Mouse (Mus musculus): ENCODE results near the gene Arhgap15. TPM values are rescaled to one million over a fixed set of nuclear protein-coding genes. Genes with fewer than 3 reads are reported as not detected.

Arhgap15 gene
- total and polyA plus RNA-seq, 2 experiments from 2014 or later = 1.2 to 2.0 TPM

- no peak for ATAC-seq
- no peak overlapping the region for H3K9ac ChIP-seq
- WGBS = 33% methylated on average over 2 of the region's 2 CpGs
- H3K36me3 ChIP-seq (ENCODE audit: insufficient read depth) = no peaks in the 10 kb centered on the region
- DNase-seq = no peak
- H3K27ac ChIP-seq (ENCODE audit: low read depth, low read length) = no peak overlapping the region
- TF ChIP-seq CTCF (IDR thresholded peaks at IDR 0.05; ENCODE audit: low read depth) = no peak
- H3K4me1 ChIP-seq (ENCODE audit: insufficient read depth) = no peaks in the 10 kb centered on the region
- no peak overlapping the region for H3K4me3 ChIP-seq (ENCODE audit: low read depth, low read length)
- no peaks in the 10 kb centered on the region for H3K27me3 ChIP-seq (ENCODE audit: insufficient read depth, low read length)
- no peak overlapping the region for H3K4me2 ChIP-seq (ENCODE audit: low read depth)
- H3K9me3 ChIP-seq (ENCODE audit: low read length) = no peaks in the 10 kb centered on the region
These were observed 600.5 kb downstream of the Arhgap15 start for GRCm38 (mm10) chr2:44349101-44349500.

DNA sequence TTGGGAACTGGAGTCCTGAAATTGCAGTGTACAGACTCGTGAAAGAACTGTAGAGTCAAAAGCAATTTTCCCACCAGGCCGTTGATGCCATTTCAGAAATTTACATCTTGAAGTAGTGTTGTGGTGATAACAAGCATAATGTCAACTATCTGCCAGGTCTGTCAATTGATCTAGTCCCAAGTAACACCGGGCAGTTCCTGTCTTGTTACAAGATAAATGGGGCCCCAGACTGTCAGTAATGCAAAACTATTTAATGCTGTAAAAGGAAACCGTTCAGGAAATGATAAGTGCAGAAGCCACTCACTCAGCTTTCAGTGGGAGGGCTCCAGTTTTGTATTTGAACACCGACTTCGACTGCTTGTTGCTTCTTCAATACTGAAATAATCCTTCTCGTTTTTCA lies 604.3 kb downstream of the Arhgap15 start:
- no peaks in the 10 kb centered on the region for H3K4me1 ChIP-seq (ENCODE audit: insufficient read depth)
- no peak for DNase-seq
- H3K27ac ChIP-seq (ENCODE audit: low read depth, low read length) = no peak overlapping the region
- 67% methylated on average over 7 of the region's 7 CpGs for WGBS
- no peak overlapping the region for H3K9ac ChIP-seq
- H3K9me3 ChIP-seq (ENCODE audit: low read length) = no peaks in the 10 kb centered on the region
- H3K36me3 ChIP-seq (ENCODE audit: insufficient read depth) = no peaks in the 10 kb centered on the region
- no peaks in the 10 kb centered on the region for H3K27me3 ChIP-seq (ENCODE audit: insufficient read depth, low read length)
- no peak overlapping the region for H3K4me3 ChIP-seq (ENCODE audit: low read depth, low read length)
- H3K4me2 ChIP-seq (ENCODE audit: low read depth) = no peak overlapping the region
- no peak for TF ChIP-seq CTCF (IDR thresholded peaks at IDR 0.05; ENCODE audit: low read depth)
- ATAC-seq = no peak

DNA sequence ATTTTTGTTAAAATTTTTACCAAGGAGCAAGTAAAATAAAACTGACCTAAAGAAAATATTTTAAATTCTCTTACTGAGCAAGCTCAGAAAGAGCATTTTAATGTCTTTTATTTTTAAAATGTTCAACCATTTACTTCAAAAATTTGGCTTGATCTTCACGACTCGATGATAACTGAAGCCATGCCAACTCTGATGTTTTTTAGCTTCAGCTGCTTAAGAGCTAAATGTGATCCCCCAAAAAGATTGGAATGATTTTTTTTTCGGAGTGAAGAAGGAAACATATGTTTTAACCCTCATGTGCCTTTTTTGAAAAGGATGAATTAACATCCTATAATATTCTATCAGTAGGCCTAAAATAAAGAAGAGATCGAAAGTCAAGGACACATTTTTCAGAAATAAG lies 605.0 kb downstream of the Arhgap15 start:
- no peak for ATAC-seq
- Histone ChIP-seq H3K4me3 (ENCODE audit: low read depth, low read length) (no peak overlapping the region), H3K36me3 (ENCODE audit: insufficient read depth) (no peaks in the 10 kb centered on the region), H3K9ac (no peak overlapping the region), H3K27me3 (ENCODE audit: insufficient read depth, low read length) (no peaks in the 10 kb centered on the region), H3K4me2 (ENCODE audit: low read depth) (no peak overlapping the region), H3K27ac (ENCODE audit: low read depth, low read length) (no peak overlapping the region), H3K9me3 (ENCODE audit: low read length) (no peaks in the 10 kb centered on the region), H3K4me1 (ENCODE audit: insufficient read depth) (no peaks in the 10 kb centered on the region)
- 70% methylated on average over 4 of the region's 4 CpGs for WGBS
- TF ChIP-seq CTCF (IDR thresholded peaks at IDR 0.05; ENCODE audit: low read depth) = no peak
- peak; percentile 40 for DNase-seq

- H3K9me3 ChIP-seq (ENCODE audit: low read length) = no peaks in the 10 kb centered on the region
- no peak overlapping the region for H3K27ac ChIP-seq (ENCODE audit: low read depth, low read length)
- no peak overlapping the region for H3K4me2 ChIP-seq (ENCODE audit: low read depth)
- no peaks in the 10 kb centered on the region for H3K36me3 ChIP-seq (ENCODE audit: insufficient read depth)
- no peak overlapping the region for H3K9ac ChIP-seq
- H3K4me3 ChIP-seq (ENCODE audit: low read depth, low read length) = no peak overlapping the region
- H3K4me1 ChIP-seq (ENCODE audit: insufficient read depth) = no peaks in the 10 kb centered on the region
- H3K27me3 ChIP-seq (ENCODE audit: insufficient read depth, low read length) = no peaks in the 10 kb centered on the region
- no peak for TF ChIP-seq CTCF (IDR thresholded peaks at IDR 0.05; ENCODE audit: low read depth)
- ATAC-seq = no peak
- DNase-seq = no peak
- WGBS = 91% methylated on average over 4 of the region's 4 CpGs
These were observed 606.2 kb downstream of the Arhgap15 start for GRCm38 (mm10) chr2:44354786-44355185.

DNA sequence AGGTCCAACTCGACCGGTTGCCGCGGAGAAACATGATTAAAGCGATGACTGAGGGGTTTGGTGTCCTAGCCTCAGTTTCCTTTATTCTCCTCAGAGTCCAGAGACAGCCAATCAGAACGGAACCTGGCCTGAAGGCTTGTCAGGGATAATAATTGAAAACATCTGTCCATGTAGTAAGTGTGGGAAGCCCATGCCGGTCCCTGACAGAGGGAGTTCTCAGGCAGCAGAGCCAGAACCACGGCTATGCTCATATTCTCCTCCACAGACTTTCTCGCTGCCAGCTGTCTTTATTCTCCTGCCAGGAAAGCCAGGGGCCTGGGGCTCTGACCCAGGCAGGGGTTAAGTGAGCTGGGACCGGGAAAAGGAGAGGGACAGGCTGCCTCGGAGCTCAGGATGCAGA lies 606.7 kb downstream of the Arhgap15 start:
- H3K4me3 ChIP-seq (ENCODE audit: low read depth, low read length) = no peak overlapping the region
- no peak overlapping the region for H3K4me2 ChIP-seq (ENCODE audit: low read depth)
- no peak for ATAC-seq
- H3K27me3 ChIP-seq (ENCODE audit: insufficient read depth, low read length) = no peaks in the 10 kb centered on the region
- no peak for DNase-seq
- no peaks in the 10 kb centered on the region for H3K9me3 ChIP-seq (ENCODE audit: low read length)
- no peaks in the 10 kb centered on the region for H3K36me3 ChIP-seq (ENCODE audit: insufficient read depth)
- no peak for TF ChIP-seq CTCF (IDR thresholded peaks at IDR 0.05; ENCODE audit: low read depth)
- H3K27ac ChIP-seq (ENCODE audit: low read depth, low read length) = no peak overlapping the region
- 73% methylated on average over 11 of the region's 11 CpGs for WGBS
- H3K4me1 ChIP-seq (ENCODE audit: insufficient read depth) = no peaks in the 10 kb centered on the region
- H3K9ac ChIP-seq = no peak overlapping the region

GRCm38 (mm10) chr2:44356248-44356886 lies 607.7 kb downstream of the Arhgap15 start:
- 60% methylated on average over 5 of the region's 5 CpGs for WGBS
- Histone ChIP-seq H3K4me3 (ENCODE audit: low read depth, low read length) (no peak overlapping the region), H3K36me3 (ENCODE audit: insufficient read depth) (no peaks in the 10 kb centered on the region), H3K4me2 (ENCODE audit: low read depth) (no peak overlapping the region), H3K27ac (ENCODE audit: low read depth, low read length) (no peak overlapping the region), H3K27me3 (ENCODE audit: insufficient read depth, low read length) (no peaks in the 10 kb centered on the region), H3K4me1 (ENCODE audit: insufficient read depth) (no peaks in the 10 kb centered on the region), H3K9ac (no peak overlapping the region), H3K9me3 (ENCODE audit: low read length) (no peaks in the 10 kb centered on the region)
- no peak for TF ChIP-seq CTCF (IDR thresholded peaks at IDR 0.05; ENCODE audit: low read depth)
- ATAC-seq (peak; percentile 64), DNase-seq (no peak)

DNA sequence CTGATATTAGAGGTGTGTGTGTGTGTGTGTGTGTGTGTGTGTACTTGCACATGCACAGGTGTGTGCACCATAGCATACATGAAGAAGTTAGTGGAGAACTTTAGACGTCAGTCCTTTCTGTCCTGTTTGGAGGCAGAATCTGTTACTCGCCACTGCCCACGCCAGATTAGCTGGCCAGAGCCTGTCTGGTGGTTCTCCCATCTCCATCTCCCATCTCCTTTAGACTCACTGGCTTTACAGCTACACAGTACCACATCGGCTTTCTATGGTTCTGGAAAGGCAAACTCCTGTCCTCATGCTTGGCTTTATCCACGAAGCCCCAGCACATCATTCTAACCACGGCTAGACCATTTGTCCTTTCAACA lies 608.2 kb downstream of the Arhgap15 start:
- ATAC-seq (no peak), DNase-seq (no peak)
- no peak for TF ChIP-seq CTCF (IDR thresholded peaks at IDR 0.05; ENCODE audit: low read depth)
- WGBS = 95% methylated on average over 6 of the region's 6 CpGs
- Histone ChIP-seq H3K27me3 (ENCODE audit: insufficient read depth, low read length) (no peaks in the 10 kb centered on the region), H3K27ac (ENCODE audit: low read depth, low read length) (no peak overlapping the region), H3K4me3 (ENCODE audit: low read depth, low read length) (no peak overlapping the region), H3K4me2 (ENCODE audit: low read depth) (no peak overlapping the region), H3K36me3 (ENCODE audit: insufficient read depth) (no peaks in the 10 kb centered on the region), H3K9ac (no peak overlapping the region), H3K4me1 (ENCODE audit: insufficient read depth) (no peaks in the 10 kb centered on the region), H3K9me3 (ENCODE audit: low read length) (no peaks in the 10 kb centered on the region)

All from forebrain, postnatal 0 days (tissue).